Mouse (Mus musculus) A20 (cell line): ENCODE data around the gene Qser1.
A peak's percentile ranks its signal among the peaks of the same experiment; 100 is the strongest.

Experiments used
- DNase-seq: peaks from one replicate; pipeline ENCODE4 v3.0.0-alpha.2; 2011; ENCODE audit warnings: low read depth, low spot score

The Qser1 gene

GRCm38 (mm10) chr2:104736241-104736640 is 80.3 kb downstream of the Qser1 start:
- DNase-seq = no peak

GRCm38 (mm10) chr2:104732562-104733256 is 83.9 kb downstream of the Qser1 start:
- peak; percentile 18 for DNase-seq

GRCm38 (mm10) chr2:104732033-104732444 is 84.5 kb downstream of the Qser1 start:
- DNase-seq = peak; percentile 89

- no peak for DNase-seq
Measured at GRCm38 (mm10) chr2:104727369-104727768, 89.2 kb downstream of the Qser1 start.

- no peak for DNase-seq
Measured at GRCm38 (mm10) chr2:104722021-104722420, 94.5 kb downstream of the Qser1 start.

- DNase-seq = no peak
Measured at GRCm38 (mm10) chr2:104717827-104718226, 98.7 kb downstream of the Qser1 start.

- no peak for DNase-seq
Measured at GRCm38 (mm10) chr2:104717231-104717735, 99.3 kb downstream of the Qser1 start.

- DNase-seq = no peak
Measured at GRCm38 (mm10) chr2:104716279-104716678, 100.3 kb downstream of the Qser1 start, which contains the start of gene Pin1rt1. Pin1rt1 (minus strand) TSS chr2:104716379.

- no peak for DNase-seq
Measured at GRCm38 (mm10) chr2:104714254-104714691, 102.3 kb downstream of the Qser1 start.

GRCm38 (mm10) chr2:104712486-104712809 is 104.1 kb downstream of the Qser1 start:
- DNase-seq = no peak

GRCm38 (mm10) chr2:104711585-104712485 is 104.7 kb downstream of the Qser1 start, which contains the start of gene Tcp11l1:
Tcp11l1 (minus strand) TSS chr2:104712169.
- DNase-seq = peak; percentile 68

- no peak for DNase-seq
Measured at GRCm38 (mm10) chr2:104710670-104711370, 105.7 kb downstream of the Qser1 start.

GRCm38 (mm10) chr2:104709786-104710337 is 106.7 kb downstream of the Qser1 start:
- no peak for DNase-seq
